17 mouse cellular contexts compared by ENCODE assay signal in the genomic region with DNA sequence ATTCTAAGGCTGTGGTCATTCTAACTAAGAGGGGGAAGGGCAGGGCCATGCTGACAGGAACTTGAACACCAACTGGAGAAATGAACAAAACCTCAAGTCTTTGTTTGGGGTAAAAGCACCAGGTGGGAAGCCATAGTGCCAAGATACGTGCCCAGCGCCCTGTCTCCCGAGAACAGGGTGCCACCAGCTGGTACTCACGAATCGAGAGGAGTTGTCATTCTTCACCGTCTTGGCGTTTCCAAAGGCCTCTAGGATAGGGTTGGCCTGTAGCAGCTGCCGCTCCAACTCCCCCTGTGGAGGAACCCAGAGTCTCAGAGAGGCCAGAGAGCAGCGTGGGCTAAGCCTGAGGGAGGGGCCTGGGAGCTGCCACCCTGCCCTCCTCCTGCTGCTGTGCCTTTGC. TPM values are rescaled to one million over a fixed set of nuclear protein-coding genes. Genes with fewer than 3 reads are reported as not detected.
"Had no signal": no experiment of that assay in that cellular context is flagged by ENCODE, and none has a peak within 500 bp of the region (broad histone marks: within the 10 kb centered on the region; RNA-seq: fewer than 3 reads in every experiment).

No protein-coding gene starts in this region.

- H3K4me2 ChIP-seq: liver, embryonic 13.5 days; midbrain, embryonic 11.5 days; stomach, embryonic 15.5 days had no signal

- ATAC-seq: midbrain, embryonic 16.5 days had no signal

- H3K27ac ChIP-seq: left cerebral cortex, adult 2 months; liver, embryonic 13.5 days; stomach, embryonic 15.5 days had no signal

- H3K27me3 ChIP-seq: liver, embryonic 13.5 days; stomach, embryonic 15.5 days had no signal

- H3K4me3 ChIP-seq: left cerebral cortex, adult 2 months; liver, embryonic 13.5 days; stomach, embryonic 15.5 days had no signal

- DNase-seq: kidney, adult 11 months; kidney, adult 8-10 months; kidney, postnatal 14 days; kidney, postnatal 4 days; layer of hippocampus, postnatal 36 days; left cerebral cortex, postnatal 4 days; liver, embryonic 13.5 days; lung, adult 2 months; lung, postnatal 14 days; lung, postnatal 4 days; thymus, adult 18-20 months; thymus, postnatal 36 days had no signal

- H3K9me3 ChIP-seq: liver, embryonic 13.5 days; stomach, embryonic 15.5 days had no signal

- H3K9ac ChIP-seq: liver, embryonic 13.5 days; stomach, embryonic 15.5 days had no signal

RNA-seq across cellular contexts. Expression of gene Apol8, which starts 35.3 kb away (rescaled TPM):
- polyA plus RNA-seq: liver, adult 2 months; lung, adult 2 months had no signal
